Mouse (Mus musculus) frontal cortex, adult 2 months (tissue): ENCODE results near the gene Fbxo10. TPM values are rescaled to one million over a fixed set of nuclear protein-coding genes. Genes with fewer than 3 reads are reported as not detected.
"Not testable (repeated sequence)": the region's sequence is repeated elsewhere in the genome, so short reads cannot be mapped to it uniquely, and the experiment has no call there.

Experiments used
- DNase-seq, 2 experiments: peaks; one replicate each; pipeline ENCODE4 v3.0.0; 2022; ENCODE audit warnings: low spot score in 1 of 2; ENCODE audit errors: extremely low spot score in 1 of 2
- polyA plus RNA-seq: library from polyadenylated mRNA; depleted of rRNA; stranded (reverse); fragments of >200 nt; gene quantifications from 2 replicates; pipeline ENCODE4 v1.2.3, GENCODE M21; 2012; rRNA removed

The Fbxo10 gene
- 24.2 and 25.5 TPM in 2 replicates for polyA plus RNA-seq

DNA sequence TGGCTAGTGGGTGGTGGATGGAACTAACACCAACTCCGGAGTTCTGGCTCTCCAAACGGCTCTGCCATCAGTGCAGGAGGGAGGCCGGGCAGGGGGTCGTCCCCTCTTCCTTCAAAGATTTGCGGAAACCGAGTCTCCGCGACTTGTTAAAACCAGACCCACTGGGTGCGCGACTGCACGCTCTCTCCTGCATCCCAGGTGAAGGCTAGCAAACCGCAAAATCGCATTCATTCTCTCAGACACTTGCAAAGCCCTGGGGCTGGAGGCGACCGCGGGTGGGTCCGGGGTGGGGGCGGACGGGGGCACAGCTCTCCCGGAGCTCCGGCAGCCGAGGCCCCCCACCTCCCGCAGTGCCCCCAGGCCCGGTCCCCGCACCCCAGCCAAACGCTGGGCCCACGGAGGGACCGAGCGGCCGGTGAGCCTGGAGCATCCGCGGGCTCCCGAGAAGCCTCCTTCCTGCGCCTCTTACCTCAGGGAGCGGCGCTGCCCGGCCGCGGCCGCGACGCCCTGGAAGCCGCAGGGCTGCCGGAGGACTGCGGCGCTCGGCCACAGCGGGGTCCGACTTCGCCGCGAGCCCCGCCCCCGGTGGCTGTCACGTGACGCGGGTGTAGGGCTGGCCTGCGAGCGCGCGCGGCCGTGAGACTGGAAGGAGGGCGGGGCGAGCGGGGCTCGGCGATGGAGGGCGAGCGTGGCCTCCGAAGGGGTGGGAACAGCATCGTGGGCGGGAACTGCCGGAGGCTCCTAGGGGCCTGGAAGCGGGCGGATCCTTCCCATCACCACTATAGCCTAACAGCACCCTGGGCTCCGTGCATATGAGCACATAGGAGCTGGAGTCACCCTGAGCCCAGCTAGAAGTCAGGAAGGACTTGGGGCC is at the start of gene Fbxo10:
Gene Fbxo10 (minus strand): TSS at position 584 of the 874 bp plus-strand sequence.
- peak; percentile 69 to 92 for DNase-seq

DNA sequence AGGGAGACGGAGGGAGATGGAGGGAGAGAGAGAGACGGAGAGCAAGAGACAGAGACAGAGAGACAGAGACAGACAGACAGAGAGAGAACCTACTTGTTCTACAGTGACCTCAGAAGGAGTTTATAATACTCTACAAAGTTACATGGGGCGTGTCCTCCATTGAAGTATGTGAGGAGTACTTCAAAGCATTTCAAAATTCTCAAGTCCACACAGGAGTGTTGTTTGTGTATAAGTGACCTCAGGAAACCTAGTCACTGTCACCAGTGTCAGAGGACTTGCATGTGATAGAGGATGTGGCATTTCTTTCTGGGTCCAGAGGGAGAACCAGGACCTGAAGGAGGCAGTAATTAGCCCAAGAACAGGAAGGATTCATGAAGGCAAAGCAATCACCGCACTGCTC is 46.6 kb upstream of the Fbxo10 start:
- no peak for DNase-seq

DNA sequence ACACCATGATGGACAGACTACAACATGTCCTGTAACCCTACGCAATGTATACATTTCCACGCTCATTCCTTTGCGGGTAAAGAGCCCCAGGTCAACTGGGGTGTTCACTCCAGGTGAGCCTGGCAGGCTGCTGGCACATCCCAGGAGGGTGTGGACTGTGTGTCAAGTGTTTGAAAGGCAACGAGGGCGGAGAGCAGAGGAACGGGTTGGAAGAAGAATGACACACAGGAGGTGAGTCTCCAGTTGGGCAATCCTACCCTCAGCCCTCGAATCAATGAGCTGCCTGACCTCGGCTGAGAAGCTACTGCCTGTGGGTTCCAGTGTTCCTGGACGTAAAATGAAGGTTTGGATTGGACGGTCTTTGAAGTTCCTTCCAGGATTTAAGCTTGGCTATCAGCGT is 36.9 kb upstream of the Fbxo10 start:
- DNase-seq: no peak

DNA sequence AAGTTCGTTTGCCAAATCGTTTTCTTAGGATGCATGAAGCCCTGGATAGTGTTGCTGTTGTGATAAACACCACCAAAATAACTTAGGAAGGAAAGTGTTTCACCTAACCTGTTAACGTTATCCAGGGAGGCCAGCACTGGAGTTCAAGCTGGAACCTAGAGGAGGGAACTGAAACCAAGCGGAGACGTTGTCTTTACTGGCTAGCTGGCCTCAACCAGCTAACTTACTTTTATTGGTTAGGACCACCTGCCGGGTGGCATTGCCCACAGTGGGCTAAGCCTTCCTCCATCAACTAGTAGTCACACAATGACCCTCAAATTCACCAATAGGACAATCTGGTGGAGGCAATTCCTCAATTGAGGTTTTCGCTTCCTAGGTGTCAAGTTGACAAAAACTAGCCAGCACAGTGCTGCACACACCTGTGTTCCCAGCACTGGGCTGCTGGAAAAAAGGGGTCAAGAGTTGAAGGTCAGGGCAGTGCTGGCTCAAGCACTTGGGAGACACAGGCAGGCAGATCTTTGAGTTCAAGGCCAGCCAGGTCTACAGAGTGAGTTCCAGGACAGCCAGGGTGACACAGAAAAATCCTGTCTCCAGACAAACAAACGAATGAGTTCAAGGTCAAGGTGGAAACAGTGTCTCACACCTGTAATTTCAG is 24.2 kb upstream of the Fbxo10 start:
- DNase-seq: no peak

DNA sequence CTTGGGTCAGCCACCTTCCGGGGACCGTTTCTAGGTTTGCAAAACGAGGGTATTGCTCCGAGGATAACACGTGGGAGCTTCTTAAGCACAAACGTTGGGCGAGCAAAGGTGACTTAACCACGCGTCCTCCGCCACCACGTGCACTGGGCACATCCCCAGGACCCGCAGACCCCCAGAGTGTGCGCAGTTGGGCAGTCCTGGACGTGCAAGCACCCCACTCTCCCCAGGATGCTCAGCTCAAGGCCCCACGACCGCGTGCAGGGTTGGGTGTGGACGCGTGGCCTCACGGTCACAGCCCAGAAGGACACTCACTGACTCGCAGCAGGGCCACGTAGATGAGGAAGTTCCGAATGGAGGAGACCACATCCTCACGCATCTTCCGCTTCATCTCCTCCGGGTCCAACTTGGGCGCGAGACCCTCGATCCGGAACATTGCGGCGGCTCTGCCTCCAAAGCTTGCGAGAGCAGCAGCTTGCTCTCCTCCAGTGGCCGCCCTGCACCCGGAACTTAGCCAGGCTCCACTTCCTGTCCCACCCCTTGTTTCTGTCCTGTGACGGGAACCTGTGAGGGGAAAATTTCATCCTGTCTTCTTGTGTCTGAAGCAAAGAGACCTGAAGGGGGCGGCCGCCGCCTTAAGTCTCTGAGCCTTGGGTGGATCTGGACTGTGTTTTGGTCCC is 23.3 kb upstream of the Fbxo10 start, which contains the start of gene Tomm5:
Gene Tomm5 (minus strand): TSS at position 514 of the 677 bp plus-strand sequence.
- DNase-seq: peak; percentile 86 to 97

DNA sequence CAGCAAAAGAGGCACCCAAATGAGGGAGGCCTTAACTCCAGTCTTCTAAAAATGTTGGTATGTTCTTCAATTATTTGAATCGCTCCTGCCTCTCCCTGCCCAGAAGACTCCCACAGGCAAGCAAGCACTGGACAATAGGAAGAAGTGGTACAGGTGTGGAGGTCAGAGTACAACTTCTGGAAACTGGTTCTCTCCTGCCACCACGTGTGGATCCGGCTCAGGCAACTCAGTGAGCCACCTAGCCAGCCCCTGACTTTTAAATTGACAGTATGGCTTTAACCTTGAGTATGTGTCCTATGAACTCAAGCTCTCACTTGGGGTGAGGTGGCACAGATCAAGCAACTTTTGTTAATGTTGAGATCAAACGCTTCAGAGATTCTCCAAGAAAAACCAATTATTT is 22.7 kb upstream of the Fbxo10 start:
- DNase-seq: no peak

DNA sequence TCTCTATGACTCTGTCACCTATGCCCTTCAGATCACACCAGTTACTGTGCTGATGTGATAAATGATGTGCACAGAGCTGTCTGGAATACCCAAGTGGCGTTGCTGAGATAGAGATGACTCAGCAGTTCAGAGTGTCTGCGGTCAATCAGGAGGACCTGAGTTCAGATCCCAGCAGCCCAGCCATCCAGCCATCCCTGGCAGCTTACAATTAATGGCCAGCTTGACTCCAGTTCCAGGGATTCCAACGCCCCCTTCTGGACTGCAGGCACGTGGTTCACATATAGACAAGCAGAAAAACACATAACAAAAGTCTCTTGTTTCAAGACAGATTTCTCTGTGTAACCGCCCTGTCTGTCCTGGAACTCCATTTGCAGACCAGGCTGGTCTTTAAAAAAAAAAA is 22.0 kb upstream of the Fbxo10 start:
- DNase-seq: no peak

DNA sequence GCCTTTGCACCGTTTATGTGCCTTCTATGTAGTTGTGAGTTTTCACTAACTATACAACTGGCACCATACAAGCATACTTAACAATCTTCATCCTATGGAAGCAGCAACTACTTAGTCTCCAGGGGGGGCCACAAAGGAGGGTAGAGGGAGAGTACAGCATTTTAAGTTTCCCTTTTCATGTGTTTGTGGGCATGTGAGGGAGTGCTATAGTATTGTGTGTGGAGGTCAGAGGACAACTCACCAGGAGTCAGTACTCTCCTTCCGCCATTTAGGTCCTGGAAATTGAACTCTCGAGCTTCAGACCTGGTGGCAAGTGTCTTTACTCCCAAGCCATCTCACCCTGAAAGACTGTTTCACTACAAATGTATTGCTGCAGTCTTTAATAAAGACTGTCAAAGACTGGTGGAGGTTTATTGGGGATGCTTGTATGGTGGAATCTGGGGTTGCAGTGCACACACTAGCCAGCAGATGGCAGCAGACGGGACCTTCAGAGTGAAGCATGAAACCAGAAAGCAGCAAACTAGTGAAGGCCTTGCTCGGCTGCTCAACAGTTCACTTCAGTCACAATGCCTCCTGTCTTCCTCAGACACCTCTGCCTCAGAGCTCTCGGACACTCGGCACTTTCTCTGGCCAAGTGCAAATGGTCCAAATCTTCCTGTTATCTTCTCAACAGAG is 12.9 kb upstream of the Fbxo10 start:
- peak; percentile 32 to 85 for DNase-seq

DNA sequence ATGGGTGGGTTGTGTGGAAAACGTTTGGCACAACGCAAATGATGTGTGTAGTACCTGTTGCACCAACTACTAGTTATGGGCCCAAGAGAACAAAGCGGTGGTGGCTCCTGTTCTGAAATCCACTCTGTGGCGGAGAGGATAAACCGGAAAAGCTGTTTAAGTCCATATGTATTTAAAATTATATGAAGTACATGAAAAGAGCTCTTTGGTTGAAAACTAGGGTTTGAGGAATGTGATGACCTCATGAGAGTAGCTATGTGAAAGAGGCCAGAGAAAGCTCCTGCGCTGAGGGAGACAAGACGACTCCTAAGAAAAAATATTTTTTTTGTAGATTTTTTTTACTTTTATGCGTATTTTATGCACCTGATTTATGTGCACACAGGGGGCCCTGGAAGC is 489 bp upstream of the Fbxo10 start:
- no peak for DNase-seq

DNA sequence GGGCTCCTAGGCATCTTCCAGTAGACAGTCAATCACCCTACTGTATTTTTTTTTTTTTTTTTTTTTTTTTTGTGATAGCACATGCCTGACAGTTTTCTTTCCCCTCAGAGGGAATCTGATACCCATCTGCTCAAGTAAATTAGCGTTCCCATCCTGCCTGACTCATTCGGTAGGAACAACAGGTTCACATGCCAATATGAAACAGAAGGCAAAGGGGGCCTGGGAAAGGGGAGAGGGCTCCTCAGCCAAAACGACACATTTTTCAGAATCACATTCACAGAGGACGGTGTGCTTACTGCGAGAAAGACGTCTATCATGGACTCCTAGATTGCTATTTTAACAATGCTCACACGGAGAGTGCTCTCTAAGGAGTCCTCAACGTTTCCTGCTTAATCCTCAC is 917 bp downstream of the Fbxo10 start:
- no peak for DNase-seq

DNA sequence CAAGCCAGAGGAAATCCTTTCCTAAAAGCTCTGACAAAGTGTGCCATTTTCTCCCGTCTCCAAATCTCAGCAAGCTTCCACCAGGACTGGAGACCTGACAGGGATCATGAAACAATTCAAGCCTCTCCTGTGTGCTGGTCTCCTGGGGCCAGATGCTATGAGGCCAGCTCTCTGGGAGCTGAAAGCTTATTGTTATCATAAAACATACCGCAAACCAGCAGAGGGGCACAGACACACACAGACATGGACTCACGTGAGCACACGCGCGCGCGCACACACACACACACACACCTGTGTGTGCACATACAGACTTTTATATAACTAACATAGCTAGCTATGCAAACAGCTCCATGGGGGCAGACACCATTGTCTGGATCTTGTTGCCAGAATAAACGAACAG is 1.5 kb downstream of the Fbxo10 start:
- no peak for DNase-seq

DNA sequence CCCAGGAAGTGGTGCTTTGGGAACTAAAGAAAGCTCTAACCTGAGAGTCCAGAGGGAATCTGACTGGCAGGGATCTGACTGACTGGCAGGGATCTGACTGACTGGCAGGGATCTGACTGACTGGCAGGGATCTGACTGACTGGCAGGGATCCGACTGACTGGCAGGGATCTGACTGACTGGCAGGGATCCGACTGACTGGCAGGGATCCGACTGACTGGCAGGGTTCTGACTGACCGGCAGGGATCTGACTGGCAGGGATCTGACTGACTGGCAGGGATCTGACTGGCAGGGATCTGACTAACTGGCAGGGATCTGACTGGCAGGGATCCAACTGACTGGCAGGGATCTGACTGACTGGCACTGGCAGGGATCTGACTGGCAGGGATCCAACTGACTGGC is 3.4 kb downstream of the Fbxo10 start:
- not testable (repeated sequence) for DNase-seq

DNA sequence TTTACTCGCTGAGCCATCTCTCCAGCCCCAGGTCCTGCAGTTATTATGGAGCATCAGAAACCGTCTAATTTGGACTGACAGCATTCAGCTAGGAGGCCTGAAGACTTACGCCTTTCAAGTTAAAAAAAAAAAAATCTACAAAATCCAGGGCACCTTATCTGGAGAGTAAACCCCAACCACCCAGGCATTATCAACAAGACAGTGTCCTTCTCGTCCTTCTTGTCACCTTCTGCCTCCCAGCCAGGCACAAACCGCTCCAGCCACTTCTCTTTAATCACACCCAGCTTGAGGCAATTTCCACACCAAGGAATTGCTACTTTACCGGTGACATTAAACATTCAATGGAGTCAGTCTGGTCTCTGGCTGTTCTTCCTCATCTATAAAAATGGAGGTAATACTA is 10.9 kb downstream of the Fbxo10 start:
- DNase-seq: no peak

DNA sequence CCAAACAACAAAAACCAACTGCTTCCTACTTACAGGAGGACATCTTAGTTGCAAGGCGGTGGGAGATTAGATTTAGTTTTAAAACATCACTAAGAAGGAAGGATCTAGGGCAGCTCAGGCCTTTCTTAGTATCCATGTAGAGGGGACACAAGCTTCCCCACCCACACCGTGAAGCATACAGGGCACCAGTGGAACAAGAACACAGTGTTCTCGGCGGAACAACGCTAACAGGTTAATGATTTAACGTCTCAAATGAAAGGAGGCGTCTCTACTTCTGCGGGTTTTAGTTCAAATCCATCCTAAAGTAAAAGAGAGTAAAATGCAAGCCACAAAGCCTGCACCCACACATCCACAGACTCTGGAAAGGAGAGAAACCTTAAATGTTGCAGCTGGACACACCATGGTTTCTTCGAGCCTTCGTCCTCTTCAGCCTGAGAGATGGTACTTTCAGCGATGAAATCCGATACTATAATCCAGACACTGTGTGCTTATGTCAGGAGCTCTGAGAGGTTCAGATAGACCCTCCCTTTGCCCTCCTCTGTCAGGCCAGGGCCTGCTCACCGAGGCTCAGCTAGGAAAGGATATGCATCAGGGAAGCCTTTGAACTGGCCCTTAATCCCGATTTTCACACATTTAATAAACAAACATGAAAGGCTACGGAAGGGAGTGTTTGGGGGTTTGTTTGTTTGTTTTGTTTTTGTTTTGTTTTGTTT is 12.0 kb downstream of the Fbxo10 start:
- no peak for DNase-seq

DNA sequence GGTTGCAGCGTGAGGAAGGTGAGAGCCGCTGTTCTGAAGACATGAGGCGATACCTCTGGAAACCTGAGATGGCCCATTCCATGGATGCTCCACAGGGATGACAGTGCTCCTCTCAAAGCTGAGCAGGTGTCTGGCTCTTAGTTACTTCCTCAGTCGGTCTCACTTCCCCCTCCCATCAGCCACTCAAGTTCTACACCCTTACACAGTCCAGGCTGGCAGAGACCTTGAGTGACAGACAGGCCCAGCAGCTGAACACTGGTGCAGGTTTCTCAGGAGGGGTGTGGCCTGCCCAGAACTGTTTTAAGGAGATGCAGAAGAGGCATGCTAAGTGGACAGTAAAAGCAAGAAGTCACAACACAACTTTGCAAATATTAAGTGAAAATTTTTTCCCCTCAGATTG is 16.7 kb downstream of the Fbxo10 start:
- no peak for DNase-seq

DNA sequence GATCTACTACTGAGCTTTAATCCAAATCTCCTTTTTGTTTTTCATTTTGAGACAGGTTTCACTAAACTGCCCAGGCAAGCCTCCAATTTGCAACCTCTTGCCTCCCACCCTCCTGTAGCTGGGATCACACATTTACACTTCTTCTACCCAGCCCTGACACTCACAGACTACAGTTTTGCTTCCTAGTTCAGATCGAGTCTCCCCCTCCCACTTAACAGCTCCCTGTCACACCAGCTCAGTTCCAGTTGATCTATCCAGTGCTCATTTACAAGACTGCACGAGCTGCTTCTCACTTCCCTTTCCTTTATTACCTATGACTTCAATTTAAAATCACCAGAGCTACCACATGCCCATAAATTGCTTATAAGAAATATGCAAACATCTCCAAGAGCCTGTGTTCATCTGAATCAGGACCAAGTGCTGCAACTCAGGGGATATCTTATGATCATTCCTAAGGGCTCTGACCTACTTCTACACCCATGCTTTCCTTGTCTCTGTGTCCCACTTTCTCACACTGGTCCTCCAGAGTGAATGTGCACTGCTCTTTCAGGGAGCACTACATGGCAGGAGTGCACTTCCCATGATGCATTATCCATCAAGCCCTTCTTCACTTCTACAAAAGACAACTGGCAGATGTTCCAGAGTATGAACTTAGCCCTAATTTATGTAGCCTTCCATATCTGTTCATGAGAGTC is 18.2 kb downstream of the Fbxo10 start:
- peak in 1 of 2 experiments; percentile 31 for DNase-seq

DNA sequence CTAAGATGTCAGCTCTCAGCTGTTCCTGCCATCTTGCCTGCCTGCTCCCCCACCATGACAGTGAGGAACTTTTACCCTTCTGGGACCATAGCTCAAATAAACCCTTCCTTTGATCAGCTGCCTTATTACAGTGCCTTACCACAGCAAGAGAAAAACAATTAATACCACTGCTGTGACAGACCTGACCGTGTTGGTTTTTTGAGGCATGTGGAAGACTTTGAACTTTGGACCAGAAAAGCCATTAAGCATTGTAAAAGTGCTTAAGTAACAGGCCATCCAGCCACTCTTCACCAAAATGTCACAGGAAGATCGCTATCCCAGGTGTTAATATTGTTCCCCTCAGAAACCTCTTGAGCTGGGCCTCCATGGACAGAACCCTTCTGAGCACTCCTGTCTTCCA is 19.8 kb downstream of the Fbxo10 start:
- no peak for DNase-seq

DNA sequence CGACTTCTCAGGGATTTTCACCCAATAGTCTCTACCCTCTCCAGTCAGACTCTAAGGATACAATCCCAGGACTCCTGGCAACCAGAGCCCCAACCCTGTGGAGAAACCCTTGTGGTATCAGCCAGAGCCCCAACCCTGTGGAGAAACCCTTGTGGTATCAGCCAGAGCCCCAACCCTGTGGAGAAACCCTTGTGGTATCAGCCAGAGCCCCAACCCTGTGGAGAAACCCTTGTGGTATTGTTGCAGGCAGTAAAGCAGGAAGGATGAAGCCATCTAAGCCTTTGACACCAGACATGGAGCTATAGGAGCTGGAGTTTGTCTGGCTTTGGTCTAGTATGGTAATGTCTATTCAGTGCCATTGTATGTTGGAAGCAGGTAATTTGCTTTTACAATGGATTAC is 20.6 kb downstream of the Fbxo10 start:
- not testable (repeated sequence) for DNase-seq

DNA sequence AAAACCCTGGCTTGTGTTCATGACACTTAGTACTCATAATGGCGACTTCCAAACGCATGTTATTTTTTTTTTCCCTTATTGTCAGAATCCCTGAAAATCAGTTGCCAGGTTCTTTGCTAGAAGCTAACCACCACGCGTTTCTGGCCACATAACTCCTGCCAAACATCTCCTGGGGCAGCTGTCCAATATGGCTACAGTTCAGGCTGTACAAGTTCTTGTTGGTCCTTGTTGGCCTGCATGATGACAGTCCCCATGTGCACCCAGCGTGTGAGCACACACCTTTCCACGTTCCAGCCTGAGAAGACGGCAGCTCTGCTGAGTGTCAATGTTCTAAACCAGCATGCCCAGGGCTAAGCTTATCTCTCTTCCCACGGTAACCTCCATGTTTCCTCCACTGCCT is 29.0 kb downstream of the Fbxo10 start:
- DNase-seq: no peak

DNA sequence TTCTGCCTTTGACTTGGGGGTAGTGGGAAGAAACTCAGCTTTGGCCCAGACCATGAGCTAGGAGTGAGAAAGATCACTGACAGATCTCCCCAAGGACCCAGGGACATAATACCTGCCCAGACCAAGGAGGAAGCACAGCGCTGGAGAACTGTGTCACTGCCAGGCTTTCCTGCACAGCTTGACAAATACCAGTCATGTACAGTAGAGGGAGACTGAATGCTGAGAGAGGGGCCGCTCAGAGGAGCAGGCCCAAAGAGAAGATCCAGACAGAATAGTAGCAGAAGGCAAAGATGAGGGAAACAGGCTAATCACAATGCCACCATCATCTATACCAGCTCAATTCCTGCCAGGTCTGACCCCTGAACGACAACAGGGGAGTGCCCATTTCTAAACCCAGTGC is 29.5 kb downstream of the Fbxo10 start:
- peak in 1 of 2 experiments; percentile 31 for DNase-seq
